Mouse (Mus musculus) ES-Bruce4 (cell line): ENCODE data around the gene Gpx8. TPM values are rescaled to one million over a fixed set of nuclear protein-coding genes. Genes with fewer than 3 reads are reported as not detected.
A peak's percentile ranks its signal among the peaks of the same experiment; 100 is the strongest.

Experiments
- H3K27ac ChIP-seq: 2 replicates; pipeline ENCODE4 v1.5.1; 2012; ENCODE audit warnings: low read length, inconsistent platforms; ENCODE audit not compliant: insufficient read depth
- H3K27me3 ChIP-seq: 2 replicates; pipeline ENCODE4 v1.6.1; 2012; ENCODE audit warnings: mild to moderate bottlenecking, low read length, inconsistent platforms; ENCODE audit not compliant: control insufficient read depth, poor library complexity, insufficient read depth, severe bottlenecking
- H3K36me3 ChIP-seq: 2 replicates; pipeline ENCODE4 v1.6.1; 2012; ENCODE audit warnings: inconsistent platforms, mild to moderate bottlenecking, low read length, moderate library complexity; ENCODE audit not compliant: control insufficient read depth, poor library complexity, insufficient read depth, severe bottlenecking
- H3K4me1 ChIP-seq: one replicate; pipeline ENCODE4 v1.8.1; 2011; ENCODE audit warnings: low read length; ENCODE audit not compliant: control insufficient read depth, insufficient read depth
- H3K4me3 ChIP-seq: 2 replicates; pipeline ENCODE4 v1.5.1; 2011; ENCODE audit warnings: low read depth, mild to moderate bottlenecking, low read length
- H3K9ac ChIP-seq: 2 replicates; pipeline ENCODE4 v1.6.1; 2012; ENCODE audit warnings: low read depth, mild to moderate bottlenecking, inconsistent platforms; ENCODE audit not compliant: poor library complexity, severe bottlenecking
- H3K9me3 ChIP-seq: replicated peaks from 2 replicates; pipeline ENCODE4 v1.6.1; 2012; ENCODE audit warnings: mild to moderate bottlenecking, low read length, inconsistent platforms; ENCODE audit not compliant: control insufficient read depth, poor library complexity, insufficient read depth, severe bottlenecking
- CTCF ChIP-seq: IDR thresholded peaks from one replicate; pipeline ENCODE4 v1.8.1; 2011; ENCODE audit warnings: low read depth, low read length
- EP300 ChIP-seq: IDR thresholded peaks from 2 replicates; pipeline ENCODE4 v1.6.1; 2011; ENCODE audit warnings: low read depth, low read length; ENCODE audit not compliant: insufficient read depth
- POLR2A ChIP-seq: IDR thresholded peaks from one replicate; pipeline ENCODE4 v1.8.1; 2011; ENCODE audit warnings: low read length; ENCODE audit not compliant: insufficient read depth
- polyA plus RNA-seq: library from polyadenylated mRNA; stranded (reverse); fragments of >200 nt; gene quantifications from 2 replicates; pipeline ENCODE4 v1.2.4, GENCODE M21; 2011; ENCODE audit warnings: low read depth; ENCODE audit not compliant: missing spikeins, insufficient read depth, insufficient read length

Gpx8 gene
- polyA plus RNA-seq: 22.1 and 24.1 TPM in 2 replicates

- Histone ChIP-seq H3K9ac (peak within 1 kb of the TSS; percentile 72), H3K36me3 (no peaks in the 10 kb centered on the region), H3K9me3 (no peaks in the 10 kb centered on the region), H3K27me3 (no peaks in the 10 kb centered on the region), H3K4me1 (no peaks in the 10 kb centered on the region), H3K4me3 (peak within 1 kb of the TSS; percentile 13; the same call in 1 of the 2 replicates), H3K27ac (no peak within 1 kb of the TSS)
- TF ChIP-seq CTCF (no peak), POLR2A (no peak), EP300 (0 out of 2 replicates have a peak, but pooled peaks have one; percentile 37)
Observed at GRCm38 (mm10) chr13:113046211-113046883, at the start of gene Gpx8. TSS of gene Gpx8 (minus strand) at chr13:113046410.

GRCm38 (mm10) chr13:113094618-113095017 is 48.4 kb upstream of the Gpx8 start:
- Histone ChIP-seq H3K9ac (no peak overlapping the region), H3K4me1 (no peaks in the 10 kb centered on the region), H3K36me3 (no peaks in the 10 kb centered on the region), H3K27ac (no peak overlapping the region), H3K9me3 (no peaks in the 10 kb centered on the region), H3K27me3 (no peaks in the 10 kb centered on the region; the same call in 1 of the 2 replicates), H3K4me3 (no peak overlapping the region)
- TF ChIP-seq POLR2A (no peak), CTCF (no peak), EP300 (no peak)

DNA sequence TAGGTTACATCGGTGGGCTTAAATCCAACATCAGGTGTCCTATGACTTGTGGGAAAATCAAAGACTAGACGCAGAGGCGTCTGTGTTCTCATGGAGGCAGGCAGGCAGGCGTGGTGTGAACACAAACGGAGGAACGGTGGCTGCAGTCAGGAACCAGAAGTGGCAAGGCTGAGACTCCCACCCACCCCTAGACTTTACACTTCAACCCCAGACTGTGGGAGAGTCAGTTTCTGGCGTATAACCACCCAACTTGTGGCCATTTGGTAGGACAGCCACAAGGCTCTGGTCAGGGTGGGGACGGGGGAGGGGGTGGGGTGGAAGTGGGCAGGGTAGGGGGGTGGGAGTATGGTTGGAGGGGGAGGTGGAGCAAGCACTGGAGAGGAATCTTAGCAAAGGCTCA is 44.3 kb upstream of the Gpx8 start:
- TF ChIP-seq EP300: no peak
- no peaks in the 10 kb centered on the region for H3K4me1 ChIP-seq

GRCm38 (mm10) chr13:113087226-113088017 is 41.2 kb upstream of the Gpx8 start:
- TF ChIP-seq POLR2A (no peak), CTCF (no peak), EP300 (no peak)
- H3K27me3 ChIP-seq: no peaks in the 10 kb centered on the region

More for the DNA sequence above, 44.3 kb upstream of the Gpx8 start:
- no peaks in the 10 kb centered on the region for H3K27me3 ChIP-seq
- H3K9ac ChIP-seq: no peak overlapping the region
- H3K27ac ChIP-seq: no peak overlapping the region
- H3K4me3 ChIP-seq: no peak overlapping the region
- H3K9me3 ChIP-seq: no peaks in the 10 kb centered on the region
- H3K36me3 ChIP-seq: no peaks in the 10 kb centered on the region

DNA sequence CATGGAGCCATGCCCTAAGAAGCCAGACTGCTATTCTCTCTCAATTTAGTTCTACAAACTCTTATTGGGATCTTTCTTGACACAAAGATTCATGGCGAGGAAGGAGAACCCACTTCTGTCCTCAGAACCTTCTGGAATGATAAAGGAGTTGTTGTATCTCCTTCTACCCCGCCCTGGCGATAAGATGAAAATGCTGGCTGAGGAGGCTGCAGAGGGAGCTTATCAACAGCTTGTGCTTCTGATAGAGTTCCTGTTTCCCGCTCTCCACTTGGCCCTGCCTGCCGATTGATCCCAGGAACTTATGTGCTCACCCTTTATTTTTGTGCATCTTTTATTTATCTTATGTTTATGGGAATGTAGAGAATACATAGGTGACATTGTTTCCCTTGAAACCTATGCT is 38.5 kb upstream of the Gpx8 start:
- TF ChIP-seq EP300 (no peak), POLR2A (no peak), CTCF (no peak)
- no peak overlapping the region for H3K4me3 ChIP-seq
- H3K27ac ChIP-seq: no peak overlapping the region
- H3K36me3 ChIP-seq: no peaks in the 10 kb centered on the region
- no peak overlapping the region for H3K9ac ChIP-seq
- H3K9me3 ChIP-seq: no peaks in the 10 kb centered on the region
- H3K4me1 ChIP-seq: no peaks in the 10 kb centered on the region
- H3K27me3 ChIP-seq: no peaks in the 10 kb centered on the region

More at GRCm38 (mm10) chr13:113087226-113088017, 41.2 kb upstream of the Gpx8 start:
- Histone ChIP-seq H3K9me3 (no peaks in the 10 kb centered on the region), H3K9ac (no peak overlapping the region), H3K4me1 (no peaks in the 10 kb centered on the region), H3K27ac (no peak overlapping the region), H3K36me3 (no peaks in the 10 kb centered on the region), H3K4me3 (no peak overlapping the region)

- Histone ChIP-seq H3K27ac (no peak overlapping the region), H3K4me3 (no peak overlapping the region), H3K4me1 (no peaks in the 10 kb centered on the region), H3K27me3 (no peaks in the 10 kb centered on the region), H3K9ac (no peak overlapping the region), H3K9me3 (no peaks in the 10 kb centered on the region), H3K36me3 (no peaks in the 10 kb centered on the region)
- TF ChIP-seq POLR2A (no peak), EP300 (no peak)
Observed at GRCm38 (mm10) chr13:113082101-113082500, 35.9 kb upstream of the Gpx8 start.
